Mouse (Mus musculus) left cerebral cortex, postnatal 25 days (tissue): ENCODE results near the gene Dysf. TPM values are rescaled to one million over a fixed set of nuclear protein-coding genes. Genes with fewer than 3 reads are reported as not detected.

Source experiments
- DNase-seq, 2 experiments: peaks; one replicate each; pipeline ENCODE4 v3.0.0; 2022; ENCODE audit warnings: low spot score in 2 of 2, mixed read lengths in 1 of 2
- intact Hi-C: fragments of 180-260 bp; cut with DNase I; formaldehyde crosslinking; loops from one replicate; pipeline ENCODE4 v1.15.1; 2025
- total RNA-seq, 2 experiments: library from RNA; stranded (reverse); gene quantifications; 2 replicates each; pipeline ENCODE4 v1.2.3; 2021

Dysf gene
- total RNA-seq, 2 experiments from 2014 or later = 3.4 TPM

DNA sequence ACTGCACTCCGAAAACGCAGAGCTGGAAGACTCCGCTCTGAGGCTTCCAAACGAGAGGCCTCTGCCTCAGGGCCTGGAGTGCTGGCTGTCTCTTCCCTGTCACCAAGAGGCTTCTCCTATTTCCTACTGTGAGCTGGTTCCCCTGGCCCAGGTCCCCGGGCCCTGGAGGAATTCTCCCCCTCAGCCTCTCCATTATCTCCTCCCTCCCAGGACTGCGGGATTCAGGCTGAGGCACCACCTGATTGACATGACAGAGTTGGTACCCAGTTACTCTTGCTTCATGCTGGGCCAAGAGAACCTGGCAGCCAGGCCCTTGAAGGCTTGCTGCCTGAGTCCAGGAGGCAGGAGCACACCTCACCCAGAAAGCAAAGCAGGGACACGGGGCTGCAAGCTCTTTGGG is 203.1 kb downstream of the Dysf start:
- DNase-seq = no peak
- intact Hi-C loops = no loop called here

DNA sequence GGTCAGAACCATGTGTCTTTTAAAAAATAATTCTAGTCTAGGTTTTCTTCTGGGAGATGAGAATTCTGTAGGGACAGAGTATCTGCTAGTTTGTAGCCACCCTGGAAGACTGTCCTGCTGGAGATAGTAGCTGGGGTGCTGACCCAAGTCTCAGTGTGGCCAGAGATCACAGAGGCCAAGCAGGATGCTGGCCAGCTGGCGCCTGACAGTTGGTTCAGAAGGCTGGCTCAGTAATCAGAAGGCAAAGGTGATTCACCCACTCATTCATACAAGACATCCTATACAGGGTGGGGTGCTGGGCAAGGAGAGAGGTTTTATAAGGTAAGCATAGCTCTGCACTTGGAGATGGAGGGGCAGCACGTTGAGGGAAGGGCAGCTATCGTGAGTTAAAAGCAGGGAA is 204.7 kb downstream of the Dysf start:
- DNase-seq = no peak
- intact Hi-C loops = no loop called here

GRCm38 (mm10) chr6:84217216-84217933 is 209.0 kb downstream of the Dysf start:
- no peak for DNase-seq
- intact Hi-C loops = no loop called here

DNA sequence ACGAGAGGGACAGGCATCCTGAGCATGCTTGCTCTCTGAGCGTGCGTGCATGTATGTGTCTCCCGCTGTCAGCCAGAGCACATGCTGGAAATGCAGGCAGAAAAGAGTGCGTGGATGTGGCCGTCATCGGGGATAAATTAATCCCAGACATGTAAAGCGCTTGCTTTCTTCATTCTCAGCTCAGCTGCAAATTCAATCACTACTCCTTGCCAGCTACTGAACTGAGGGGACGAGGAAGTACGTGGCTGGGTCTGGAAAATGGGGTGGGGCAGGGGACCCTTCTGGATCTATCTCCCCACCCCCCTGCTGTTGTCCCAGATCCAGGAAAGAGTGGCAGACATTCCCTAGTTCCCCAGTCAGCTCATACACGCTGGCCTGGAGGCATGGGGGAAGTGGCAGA is 210.7 kb downstream of the Dysf start:
- intact Hi-C loops = no loop called here
- no peak for DNase-seq

GRCm38 (mm10) chr6:84224861-84225260 is 216.5 kb downstream of the Dysf start:
- intact Hi-C loops = no loop called here
- DNase-seq = no peak

DNA sequence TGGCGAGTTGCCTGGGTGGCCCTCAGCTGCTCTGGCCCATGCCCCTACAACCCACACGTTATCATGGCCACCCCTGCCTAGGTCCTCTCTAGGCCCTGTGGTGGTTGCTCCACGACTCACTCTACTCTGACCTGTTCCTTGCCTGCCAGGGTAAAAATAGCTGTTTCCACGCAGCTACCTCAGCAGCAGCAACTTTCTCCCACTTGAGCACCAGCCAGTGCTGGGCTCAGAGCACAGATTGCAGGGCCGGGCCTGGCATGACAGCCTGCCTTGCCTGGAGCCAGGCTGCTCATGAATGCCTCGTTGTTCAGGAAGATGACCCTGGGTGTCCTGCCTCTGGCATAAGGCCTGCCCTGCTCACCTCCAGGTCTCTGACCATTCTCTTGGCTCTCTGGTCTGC is 217.2 kb downstream of the Dysf start:
- DNase-seq = peak; percentile 59 to 72
- intact Hi-C loops = no loop called here

- DNase-seq = no peak
- intact Hi-C loops = no loop called here
Observed at GRCm38 (mm10) chr6:84228196-84228595, 219.8 kb downstream of the Dysf start.

GRCm38 (mm10) chr6:84228786-84229185 is 220.4 kb downstream of the Dysf start:
- intact Hi-C loops = no loop called here

GRCm38 (mm10) chr6:84229739-84230138 is 221.3 kb downstream of the Dysf start:
- intact Hi-C loops = no loop called here
- no peak for DNase-seq

More at GRCm38 (mm10) chr6:84228786-84229185, 220.4 kb downstream of the Dysf start:
- no peak for DNase-seq

GRCm38 (mm10) chr6:84231108-84231507 is 222.7 kb downstream of the Dysf start:
- DNase-seq = no peak
- intact Hi-C loops = no loop called here

DNA sequence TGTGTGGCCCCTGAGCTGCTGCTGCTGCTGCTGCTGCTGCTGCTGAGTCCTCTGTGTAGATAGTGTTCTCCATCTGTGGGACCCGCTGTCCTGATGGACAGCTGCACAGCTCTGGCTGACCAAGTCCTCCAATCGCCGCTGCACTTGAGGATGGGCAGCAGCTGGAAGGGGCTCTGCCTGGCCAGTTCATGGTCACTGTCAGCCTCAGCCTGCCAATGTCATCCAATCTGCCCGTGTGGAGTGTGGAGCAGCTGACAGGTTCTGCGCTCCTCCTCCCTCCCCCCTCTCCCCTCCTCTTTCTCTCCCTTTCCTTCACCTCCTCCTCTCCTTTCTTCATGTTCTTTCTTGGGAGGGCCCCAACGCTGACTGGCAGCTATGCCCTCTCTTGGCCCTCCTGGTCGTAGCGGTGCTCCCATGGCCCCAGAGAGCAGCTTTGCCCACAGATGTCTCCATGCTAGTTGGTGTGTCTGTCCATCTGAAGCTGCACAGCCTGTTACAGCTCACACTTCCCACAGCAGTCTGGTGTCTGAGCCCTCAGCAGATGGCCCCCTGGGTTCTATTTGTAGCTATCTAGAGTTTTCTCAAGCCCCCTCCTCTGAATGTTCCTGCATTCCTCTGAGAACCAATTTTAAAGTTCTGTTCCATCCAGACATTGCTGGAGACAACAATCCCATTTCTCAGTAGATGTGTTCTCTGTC is 223.8 kb downstream of the Dysf start:
- peak in 1 of 2 experiments; percentile 45 for DNase-seq
- intact Hi-C loops = no loop called here

DNA sequence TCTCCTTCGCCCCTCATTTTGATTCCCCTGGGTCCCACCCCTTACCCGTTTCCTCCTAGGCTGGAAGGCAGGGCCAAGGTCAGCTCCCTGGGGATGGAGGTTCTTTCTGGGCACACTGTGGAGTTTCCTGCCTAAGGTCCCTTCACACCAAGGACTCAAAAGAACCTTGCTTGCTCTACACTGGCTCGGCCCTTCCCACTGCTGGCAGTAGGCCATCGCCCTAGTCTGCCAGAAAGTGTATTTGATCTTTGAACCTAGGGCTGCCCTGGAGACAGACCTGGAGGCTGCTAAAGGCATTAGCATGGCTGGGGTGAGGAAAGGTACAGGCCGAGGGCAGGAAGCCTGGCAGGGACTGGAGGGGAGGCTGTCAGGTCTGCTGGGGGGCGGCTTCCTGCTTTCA is 225.4 kb downstream of the Dysf start:
- intact Hi-C loops = no loop called here
- DNase-seq = no peak

GRCm38 (mm10) chr6:84235365-84235764 is 227.0 kb downstream of the Dysf start:
- DNase-seq = no peak
- intact Hi-C loops = no loop called here

DNA sequence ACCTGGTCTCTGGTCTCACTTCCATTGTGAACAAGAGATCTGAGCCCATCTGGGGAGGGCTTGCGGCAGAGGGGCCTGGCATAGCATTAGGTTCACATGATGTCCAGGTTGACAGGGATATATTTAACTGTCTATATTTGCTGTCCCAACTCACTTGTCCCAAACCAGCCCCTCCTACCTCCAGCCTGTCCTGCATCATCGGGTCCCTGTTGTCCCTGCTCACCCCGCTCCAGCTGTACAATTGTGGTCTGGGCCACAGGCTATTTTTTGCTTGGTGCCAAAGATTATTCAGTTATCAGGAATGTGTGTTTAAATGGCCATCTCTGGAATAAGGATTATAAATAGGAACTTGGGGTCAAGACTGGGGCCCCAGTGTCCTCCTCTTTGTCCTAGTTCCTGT is 235.0 kb downstream of the Dysf start:
- DNase-seq = no peak
- intact Hi-C loops = no loop called here

- intact Hi-C loops = no loop called here
- no peak for DNase-seq
Observed at GRCm38 (mm10) chr6:84246101-84246760, 237.8 kb downstream of the Dysf start.

DNA sequence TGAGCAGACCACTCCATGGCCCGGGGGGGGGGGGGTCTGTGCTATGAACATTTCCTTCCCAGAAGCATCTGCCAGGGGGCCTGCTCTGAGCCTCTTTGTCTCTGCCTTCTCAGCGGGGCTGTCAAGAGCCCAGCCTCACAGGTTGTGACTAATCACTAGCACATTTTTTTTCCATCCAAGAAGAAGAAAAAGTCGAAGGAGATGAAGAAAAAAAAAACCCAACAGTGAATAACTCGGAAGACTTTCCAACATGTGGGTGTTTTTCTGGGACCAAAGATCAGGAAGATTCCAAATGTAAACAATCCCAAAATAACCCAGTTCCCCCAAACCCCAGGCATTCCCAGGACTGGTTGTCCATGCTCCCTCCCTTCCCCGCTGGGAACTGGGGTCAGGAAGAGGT is 238.6 kb downstream of the Dysf start:
- peak in 1 of 2 experiments; percentile 19 for DNase-seq

More for the DNA sequence above, 238.6 kb downstream of the Dysf start:
- intact Hi-C loops = no loop called here

Other genes with a start within 250 kb of the Dysf start
- gene Ankrd53, start 245.9 kb upstream of the Dysf start, total RNA-seq = not detected
- gene Tex261, start 232.8 kb upstream of the Dysf start, total RNA-seq = 10 to 100 TPM; 46.4 to 53.6 TPM
- 10 to 100 TPM; 47.0 to 48.3 TPM for gene Nagk, start 213.6 kb upstream of the Dysf start, total RNA-seq
- 10 to 100 TPM; 50.2 to 54.1 TPM for gene Paip2b, start 176.8 kb upstream of the Dysf start, total RNA-seq
- gene Zfp638, start 141.5 kb upstream of the Dysf start, total RNA-seq = 100 to 1,000 TPM; 127 to 141 TPM